Mouse (Mus musculus): ENCODE measurements at regions not wholly inside any gene's neighbourhood (a gene's known extent, or its start where the extent isn't known, plus 50 kb on each side); places are given as distances from the start of the nearest gene placed in this dataset.

DNA sequence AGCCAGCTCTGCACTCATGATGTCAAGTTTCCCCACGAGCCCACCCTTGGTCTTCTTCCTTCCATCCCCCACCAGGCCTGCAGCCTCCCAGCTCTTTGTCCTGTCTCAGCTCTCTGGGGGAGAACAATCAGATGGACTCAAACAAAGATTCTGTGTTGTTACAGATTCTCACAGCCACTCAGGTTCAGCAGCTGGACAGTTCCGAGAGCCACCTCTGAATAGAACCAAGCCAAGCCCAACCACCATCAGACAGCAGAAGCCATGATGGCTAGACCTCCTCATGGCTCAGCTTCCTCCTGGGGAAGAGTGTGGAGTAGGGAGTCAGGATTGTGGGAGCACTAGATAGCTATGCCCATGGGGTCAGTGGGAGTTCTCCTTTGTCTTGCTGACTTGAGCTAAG, 184.5 kb downstream of the Qk start:
- no peaks in the 10 kb centered on the region for H3K27me3 ChIP-seq (ENCODE audit: control insufficient read depth in 1 of 2, insufficient read depth in 2 of 2, low read length in 2 of 2)
- H3K4me1 ChIP-seq (ENCODE audit: control insufficient read depth in 1 of 2, insufficient read depth in 2 of 2, low read length in 2 of 2): no peaks in the 10 kb centered on the region
- peak; percentile 7 for DNase-seq (ENCODE audit: low read depth, low spot score)
- TF ChIP-seq MYB (IDR thresholded peaks at IDR 0.05; ENCODE audit: low read depth, low read length): no peak
- TF ChIP-seq BHLHE40 (IDR thresholded peaks at IDR 0.05; ENCODE audit: borderline replicate concordance, low read depth, low read length): no peak
- TF ChIP-seq CTCF (IDR thresholded peaks at IDR 0.05 in 2 of 3, conservative IDR thresholded peaks at IDR 0.05 in 1 of 3; ENCODE audit: control insufficient read depth in 1 of 3, insufficient read depth in 1 of 3, low read depth in 2 of 3, low read length in 3 of 3, poor library complexity in 1 of 3, severe bottlenecking in 1 of 3): no peak
- TF ChIP-seq ZKSCAN1 (IDR thresholded peaks at IDR 0.05; ENCODE audit: low read depth, low read length): no peak
- TF ChIP-seq CHD2 (IDR thresholded peaks at IDR 0.05; ENCODE audit: low read length): no peak
- TF ChIP-seq POLR2AphosphoS2 (IDR thresholded peaks at IDR 0.05; ENCODE audit: low read length): no peak
- no peak for TF ChIP-seq USF2 (IDR thresholded peaks at IDR 0.05; ENCODE audit: borderline replicate concordance in 1 of 2, insufficient read depth in 1 of 2, low read depth in 1 of 2, low read length in 2 of 2)
- TF ChIP-seq GABPA (IDR thresholded peaks at IDR 0.05; ENCODE audit: low read depth, low read length): no peak
- TF ChIP-seq MAX (IDR thresholded peaks at IDR 0.05; ENCODE audit: low read length): no peak
- TF ChIP-seq RCOR1 (IDR thresholded peaks at IDR 0.05; ENCODE audit: low read depth, low read length): no peak
- TF ChIP-seq HCFC1 (IDR thresholded peaks at IDR 0.05; ENCODE audit: low read depth, low read length): no peak
- no peak for TF ChIP-seq POLR2A (IDR thresholded peaks at IDR 0.05; ENCODE audit: control insufficient read depth in 1 of 2, insufficient read depth in 1 of 2, low read depth in 1 of 2, low read length in 2 of 2, poor library complexity in 1 of 2)
- no peak for TF ChIP-seq KAT2A (conservative IDR thresholded peaks at IDR 0.05; ENCODE audit: low read depth, low read length)
- H3K9me3 ChIP-seq (replicated peaks; ENCODE audit: insufficient read depth, low read length): no peaks in the 10 kb centered on the region
- no peak overlapping the region for H3K4me3 ChIP-seq (ENCODE audit: control insufficient read depth in 1 of 2, insufficient read depth in 1 of 2, low read depth in 2 of 2, low read length in 2 of 2)
- no peaks in the 10 kb centered on the region for H3K36me3 ChIP-seq (ENCODE audit: control insufficient read depth in 1 of 2, insufficient read depth in 2 of 2, low read length in 2 of 2)
- no peaks in the 10 kb centered on the region for H3K79me2 ChIP-seq (ENCODE audit: control insufficient read depth, insufficient read depth, low read length, poor library complexity)
- H3K9ac ChIP-seq (ENCODE audit: control insufficient read depth, low read depth, low read length, poor library complexity, severe bottlenecking): no peak overlapping the region
- H3K27ac ChIP-seq (ENCODE audit: control insufficient read depth, low read depth, low read length): no peak overlapping the region

DNA sequence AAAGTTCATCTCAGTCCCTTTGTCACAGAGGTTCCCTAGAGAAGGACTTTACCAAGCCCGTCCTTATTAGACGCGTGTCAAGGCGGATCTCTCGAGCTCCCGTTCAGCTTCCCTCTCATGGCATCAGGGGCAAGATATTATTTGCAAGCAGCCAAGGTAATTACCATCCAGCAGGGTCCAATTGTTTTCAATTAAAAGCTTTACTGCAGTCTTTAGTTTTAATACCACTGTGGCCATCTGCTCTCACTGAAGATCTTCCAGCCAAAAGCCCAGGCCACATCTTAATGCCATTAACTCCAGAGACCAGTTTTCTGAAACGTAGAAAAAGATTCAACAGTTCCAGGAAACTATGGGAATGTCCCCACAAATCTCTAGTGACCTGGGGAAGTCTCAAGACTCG, 191.1 kb downstream of the Qk start:
- no peak for DNase-seq (ENCODE audit: low read depth, low spot score)
- TF ChIP-seq ZKSCAN1 (IDR thresholded peaks at IDR 0.05; ENCODE audit: low read depth, low read length) (no peak), USF1 (IDR thresholded peaks at IDR 0.05; ENCODE audit: low read depth, low read length) (no peak), ETS1 (IDR thresholded peaks at IDR 0.05; ENCODE audit: low read depth, low read length) (no peak), UBTF (IDR thresholded peaks at IDR 0.05; ENCODE audit: borderline replicate concordance, insufficient read depth, low read depth, low read length) (no peak), JUND (IDR thresholded peaks at IDR 0.05; ENCODE audit: low read depth, low read length) (no peak), USF2 (IDR thresholded peaks at IDR 0.05; ENCODE audit: borderline replicate concordance in 1 of 2, insufficient read depth in 1 of 2, low read depth in 1 of 2, low read length in 2 of 2) (no peak), ELF1 (IDR thresholded peaks at IDR 0.05; ENCODE audit: low read depth, low read length) (no peak), ZNF384 (IDR thresholded peaks at IDR 0.05; ENCODE audit: low read depth, low read length) (no peak), GATA1 (IDR thresholded peaks at IDR 0.05; ENCODE audit: low read depth, low read length) (no peak), RAD21 (IDR thresholded peaks at IDR 0.05; ENCODE audit: low read depth, low read length) (no peak), NELFE (IDR thresholded peaks at IDR 0.05; ENCODE audit: low read depth, low read length) (no peak), ZC3H11A (IDR thresholded peaks at IDR 0.05; ENCODE audit: low read depth, low read length) (no peak), GABPA (IDR thresholded peaks at IDR 0.05; ENCODE audit: low read depth, low read length) (no peak), POLR2AphosphoS5 (IDR thresholded peaks at IDR 0.05; ENCODE audit: borderline replicate concordance, low read depth, low read length) (no peak), CHD2 (IDR thresholded peaks at IDR 0.05; ENCODE audit: low read length) (no peak), KAT2A (conservative IDR thresholded peaks at IDR 0.05; ENCODE audit: low read depth, low read length) (no peak)
- H3K9ac ChIP-seq (ENCODE audit: control insufficient read depth, low read depth, low read length, poor library complexity, severe bottlenecking): no peak overlapping the region
- no peaks in the 10 kb centered on the region for H3K36me3 ChIP-seq (ENCODE audit: control insufficient read depth in 1 of 2, insufficient read depth in 2 of 2, low read length in 2 of 2)
- H3K27me3 ChIP-seq (ENCODE audit: control insufficient read depth in 1 of 2, insufficient read depth in 2 of 2, low read length in 2 of 2): peaks cover 0 to 3% of the 10 kb centered on the region in 2 experiments; a peak in 1 of 4 replicates
- no peak overlapping the region for H3K4me3 ChIP-seq (ENCODE audit: control insufficient read depth in 1 of 2, insufficient read depth in 1 of 2, low read depth in 2 of 2, low read length in 2 of 2)
- no peak overlapping the region for H3K27ac ChIP-seq (ENCODE audit: control insufficient read depth, low read depth, low read length)
- no peaks in the 10 kb centered on the region for H3K9me3 ChIP-seq (replicated peaks; ENCODE audit: insufficient read depth, low read length)
- no peaks in the 10 kb centered on the region for H3K79me2 ChIP-seq (ENCODE audit: control insufficient read depth, insufficient read depth, low read length, poor library complexity)
- H3K4me1 ChIP-seq (ENCODE audit: control insufficient read depth in 1 of 2, insufficient read depth in 2 of 2, low read length in 2 of 2): no peaks in the 10 kb centered on the region
